Mouse (Mus musculus): ENCODE measurements around the gene Unc13a. TPM values are rescaled to one million over a fixed set of nuclear protein-coding genes. Genes with fewer than 3 reads are reported as not detected.

The Unc13a gene
- polyA plus RNA-seq, 1 experiment from 2014 or later = 0.68 TPM

- no peak overlapping the region for H3K27ac ChIP-seq (ENCODE audit: low read length)
- no peak overlapping the region for H3K4me2 ChIP-seq (ENCODE audit: low read depth, low read length)
- no peak for ATAC-seq (ENCODE audit: low read depth)
- no peaks in the 10 kb centered on the region for H3K36me3 ChIP-seq (ENCODE audit: control insufficient read depth, insufficient read depth, low read length)
- H3K9me3 ChIP-seq (ENCODE audit: control insufficient read depth, low read length) = no peaks in the 10 kb centered on the region; the same call in 1 of the 2 replicates
- 12% methylated on average over 18 of the region's 22 CpGs for WGBS
- no peak overlapping the region for H3K9ac ChIP-seq (ENCODE audit: low read length)
- peaks cover 15% of the 10 kb centered on the region for H3K4me1 ChIP-seq (replicated peaks; ENCODE audit: control insufficient read depth, insufficient read depth, low read length)
- H3K27me3 ChIP-seq (ENCODE audit: control insufficient read depth, insufficient read depth, low read depth, low read length) = peaks cover 8% of the 10 kb centered on the region; the same call in 1 of the 2 replicates
- no peak overlapping the region for H3K4me3 ChIP-seq (ENCODE audit: low read length)
Observed at GRCm38 (mm10) chr8:71633164-71633563, 38.4 kb downstream of the Unc13a start.

GRCm38 (mm10) chr8:71631897-71632296 is 39.7 kb downstream of the Unc13a start:
- Histone ChIP-seq H3K4me3 (ENCODE audit: low read length) (no peak overlapping the region), H3K27me3 (ENCODE audit: control insufficient read depth, insufficient read depth, low read depth, low read length) (peaks cover 8% of the 10 kb centered on the region; the same call in 1 of the 2 replicates), H3K36me3 (ENCODE audit: control insufficient read depth, insufficient read depth, low read length) (no peaks in the 10 kb centered on the region), H3K4me1 (replicated peaks; ENCODE audit: control insufficient read depth, insufficient read depth, low read length) (peaks cover 23% of the 10 kb centered on the region), H3K27ac (ENCODE audit: low read length) (no peak overlapping the region), H3K4me2 (ENCODE audit: low read depth, low read length) (no peak overlapping the region), H3K9me3 (ENCODE audit: control insufficient read depth, low read length) (no peaks in the 10 kb centered on the region; the same call in 1 of the 2 replicates), H3K9ac (ENCODE audit: low read length) (no peak overlapping the region)
- WGBS = 60% methylated on average over 2 of the region's 2 CpGs
- no peak for ATAC-seq (ENCODE audit: low read depth)

GRCm38 (mm10) chr8:71630761-71631160 is 40.8 kb downstream of the Unc13a start:
- no peak overlapping the region for H3K27ac ChIP-seq (ENCODE audit: low read length)
- peaks cover 23% of the 10 kb centered on the region for H3K4me1 ChIP-seq (replicated peaks; ENCODE audit: control insufficient read depth, insufficient read depth, low read length)
- H3K4me2 ChIP-seq (ENCODE audit: low read depth, low read length) = no peak overlapping the region
- no peak overlapping the region for H3K9ac ChIP-seq (ENCODE audit: low read length)
- no peak for ATAC-seq (ENCODE audit: low read depth)
- 83% methylated on average over 6 of the region's 6 CpGs for WGBS
- H3K36me3 ChIP-seq (ENCODE audit: control insufficient read depth, insufficient read depth, low read length) = no peaks in the 10 kb centered on the region
- peaks cover 8% of the 10 kb centered on the region; the same call in 1 of the 2 replicates for H3K27me3 ChIP-seq (ENCODE audit: control insufficient read depth, insufficient read depth, low read depth, low read length)
- no peaks in the 10 kb centered on the region; the same call in 1 of the 2 replicates for H3K9me3 ChIP-seq (ENCODE audit: control insufficient read depth, low read length)
- no peak overlapping the region for H3K4me3 ChIP-seq (ENCODE audit: low read length)

GRCm38 (mm10) chr8:71629781-71630212 is 41.8 kb downstream of the Unc13a start:
- peak overlapping the region; percentile 27 for H3K9ac ChIP-seq (ENCODE audit: low read length)
- no peaks in the 10 kb centered on the region; the same call in 1 of the 2 replicates for H3K9me3 ChIP-seq (ENCODE audit: control insufficient read depth, low read length)
- H3K36me3 ChIP-seq (ENCODE audit: control insufficient read depth, insufficient read depth, low read length) = peaks cover under 1% of the 10 kb centered on the region; the same call in 1 of the 2 replicates
- no peak overlapping the region for H3K27ac ChIP-seq (ENCODE audit: low read length)
- peak overlapping the region; percentile 59 for H3K4me3 ChIP-seq (ENCODE audit: low read length)
- peak overlapping the region; percentile 96 for H3K4me2 ChIP-seq (ENCODE audit: low read depth, low read length)
- WGBS = 2% methylated on average over 25 of the region's 25 CpGs
- H3K4me1 ChIP-seq (replicated peaks; ENCODE audit: control insufficient read depth, insufficient read depth, low read length) = peaks cover 23% of the 10 kb centered on the region
- peaks cover 8% of the 10 kb centered on the region; the same call in 1 of the 2 replicates for H3K27me3 ChIP-seq (ENCODE audit: control insufficient read depth, insufficient read depth, low read depth, low read length)
- ATAC-seq (ENCODE audit: low read depth) = peak; percentile 32

- H3K4me2 ChIP-seq (ENCODE audit: low read depth, low read length) = peak overlapping the region; percentile 96
- peak overlapping the region; percentile 76 for H3K9ac ChIP-seq (ENCODE audit: low read length)
- H3K27me3 ChIP-seq (ENCODE audit: control insufficient read depth, insufficient read depth, low read depth, low read length) = peaks cover 8% of the 10 kb centered on the region; the same call in 1 of the 2 replicates
- H3K36me3 ChIP-seq (ENCODE audit: control insufficient read depth, insufficient read depth, low read length) = peaks cover 4% of the 10 kb centered on the region; the same call in 1 of the 2 replicates
- H3K4me1 ChIP-seq (replicated peaks; ENCODE audit: control insufficient read depth, insufficient read depth, low read length) = peaks cover 23% of the 10 kb centered on the region
- no peaks in the 10 kb centered on the region; the same call in 1 of the 2 replicates for H3K9me3 ChIP-seq (ENCODE audit: control insufficient read depth, low read length)
- WGBS = under 1% methylated on average over 54 of the region's 55 CpGs
- peak overlapping the region; percentile 59 for H3K4me3 ChIP-seq (ENCODE audit: low read length)
- peak overlapping the region; percentile 77 for H3K27ac ChIP-seq (ENCODE audit: low read length)
- peak; percentile 91 for ATAC-seq (ENCODE audit: low read depth)
Observed at GRCm38 (mm10) chr8:71629096-71629697, 42.4 kb downstream of the Unc13a start.

GRCm38 (mm10) chr8:71628396-71629095 is 43.0 kb downstream of the Unc13a start:
- Histone ChIP-seq H3K27ac (ENCODE audit: low read length) (peak overlapping the region; percentile 77), H3K9ac (ENCODE audit: low read length) (peak overlapping the region; percentile 76), H3K4me1 (replicated peaks; ENCODE audit: control insufficient read depth, insufficient read depth, low read length) (peaks cover 23% of the 10 kb centered on the region), H3K9me3 (ENCODE audit: control insufficient read depth, low read length) (no peaks in the 10 kb centered on the region; the same call in 1 of the 2 replicates), H3K36me3 (ENCODE audit: control insufficient read depth, insufficient read depth, low read length) (peaks cover 8% of the 10 kb centered on the region), H3K4me2 (ENCODE audit: low read depth, low read length) (peak overlapping the region; percentile 96), H3K4me3 (ENCODE audit: low read length) (peak overlapping the region; percentile 59), H3K27me3 (ENCODE audit: control insufficient read depth, insufficient read depth, low read depth, low read length) (peaks cover 6% of the 10 kb centered on the region; the same call in 1 of the 2 replicates)
- WGBS = 6% methylated on average over 16 of the region's 16 CpGs
- no peak for ATAC-seq (ENCODE audit: low read depth)

GRCm38 (mm10) chr8:71627265-71628099 is 44.1 kb downstream of the Unc13a start:
- WGBS = 41% methylated on average over 9 of the region's 9 CpGs
- H3K27me3 ChIP-seq (ENCODE audit: control insufficient read depth, insufficient read depth, low read depth, low read length) = peaks cover 5% of the 10 kb centered on the region; the same call in 1 of the 2 replicates
- no peak overlapping the region for H3K4me2 ChIP-seq (ENCODE audit: low read depth, low read length)
- peak overlapping the region; percentile 77 for H3K27ac ChIP-seq (ENCODE audit: low read length)
- peak overlapping the region; percentile 37; the same call in 1 of the 2 replicates for H3K9ac ChIP-seq (ENCODE audit: low read length)
- H3K36me3 ChIP-seq (ENCODE audit: control insufficient read depth, insufficient read depth, low read length) = peaks cover 17% of the 10 kb centered on the region
- no peak overlapping the region for H3K4me3 ChIP-seq (ENCODE audit: low read length)
- H3K9me3 ChIP-seq (ENCODE audit: control insufficient read depth, low read length) = peaks cover 4% of the 10 kb centered on the region
- no peak; the same call in 1 of the 2 replicates for ATAC-seq (ENCODE audit: low read depth)
- peaks cover 23% of the 10 kb centered on the region for H3K4me1 ChIP-seq (replicated peaks; ENCODE audit: control insufficient read depth, insufficient read depth, low read length)

GRCm38 (mm10) chr8:71626753-71627152 is 44.8 kb downstream of the Unc13a start:
- no peak for ATAC-seq (ENCODE audit: low read depth)
- H3K4me3 ChIP-seq (ENCODE audit: low read length) = no peak overlapping the region
- peak overlapping the region; percentile 77; the same call in 1 of the 2 replicates for H3K27ac ChIP-seq (ENCODE audit: low read length)
- H3K4me1 ChIP-seq (replicated peaks; ENCODE audit: control insufficient read depth, insufficient read depth, low read length) = peaks cover 23% of the 10 kb centered on the region
- H3K4me2 ChIP-seq (ENCODE audit: low read depth, low read length) = no peak overlapping the region
- WGBS = 82% methylated on average over 9 of the region's 9 CpGs
- H3K27me3 ChIP-seq (ENCODE audit: control insufficient read depth, insufficient read depth, low read depth, low read length) = peaks cover 5% of the 10 kb centered on the region; the same call in 1 of the 2 replicates
- H3K9me3 ChIP-seq (ENCODE audit: control insufficient read depth, low read length) = peaks cover 9% of the 10 kb centered on the region
- H3K9ac ChIP-seq (ENCODE audit: low read length) = no peak overlapping the region
- peaks cover 24% of the 10 kb centered on the region for H3K36me3 ChIP-seq (ENCODE audit: control insufficient read depth, insufficient read depth, low read length)
